Mouse (Mus musculus): ENCODE results near the gene Aldh2. TPM values are rescaled to one million over a fixed set of nuclear protein-coding genes. Genes with fewer than 3 reads are reported as not detected.

Gene Aldh2
- polyA plus RNA-seq, 1 experiment, result 1,369 TPM

- H3K27ac ChIP-seq (ENCODE audit: insufficient read depth, low read depth, low read length), result peak overlapping the region; percentile 10; the same call in 1 of the 2 replicates
- TF ChIP-seq CTCF (conservative IDR thresholded peaks at IDR 0.05; ENCODE audit: insufficient read depth, insufficient read length, low read depth, low read length), result no peak
- no peak for TF ChIP-seq POLR2A (IDR thresholded peaks at IDR 0.05; ENCODE audit: low read depth, low read length)
- no peaks in the 10 kb centered on the region for H3K36me3 ChIP-seq (ENCODE audit: control insufficient read depth, insufficient read depth, low read length)
- H3K4me1 ChIP-seq (ENCODE audit: control insufficient read depth, insufficient read depth, low read length), result peaks cover 13% of the 10 kb centered on the region
- no peak for DNase-seq
- 90% methylated on average over 5 of the region's 5 CpGs for WGBS
- no peak overlapping the region for H3K4me3 ChIP-seq (ENCODE audit: insufficient read depth, low read depth, low read length)
- H3K27me3 ChIP-seq (replicated peaks; ENCODE audit: control insufficient read depth, insufficient read depth, low read length), result no peaks in the 10 kb centered on the region
These were observed 7.9 kb downstream of the Aldh2 start for GRCm38 (mm10) chr5:121585699-121586098.

- no peak overlapping the region for H3K4me3 ChIP-seq (ENCODE audit: insufficient read depth, low read depth, low read length)
- peaks cover 13% of the 10 kb centered on the region for H3K4me1 ChIP-seq (ENCODE audit: control insufficient read depth, insufficient read depth, low read length)
- H3K27me3 ChIP-seq (replicated peaks; ENCODE audit: control insufficient read depth, insufficient read depth, low read length), result no peaks in the 10 kb centered on the region
These were observed 8.6 kb downstream of the Aldh2 start for GRCm38 (mm10) chr5:121585005-121585404.

GRCm38 (mm10) chr5:121583765-121584501 lies 9.7 kb downstream of the Aldh2 start:
- peak overlapping the region; percentile 94 for H3K27ac ChIP-seq (ENCODE audit: insufficient read depth, low read depth, low read length)
- 22% methylated on average over 12 of the region's 12 CpGs for WGBS
- no peak for TF ChIP-seq POLR2A (IDR thresholded peaks at IDR 0.05; ENCODE audit: low read depth, low read length)
- peak; percentile 83 for TF ChIP-seq CTCF (conservative IDR thresholded peaks at IDR 0.05; ENCODE audit: insufficient read depth, insufficient read length, low read depth, low read length)
- no peaks in the 10 kb centered on the region for H3K27me3 ChIP-seq (replicated peaks; ENCODE audit: control insufficient read depth, insufficient read depth, low read length)
- peaks cover 2% of the 10 kb centered on the region; the same call in 1 of the 2 replicates for H3K36me3 ChIP-seq (ENCODE audit: control insufficient read depth, insufficient read depth, low read length)
- H3K4me3 ChIP-seq (ENCODE audit: insufficient read depth, low read depth, low read length), result peak overlapping the region; percentile 3; the same call in 1 of the 2 replicates
- DNase-seq, result peak; percentile 99
- H3K4me1 ChIP-seq (ENCODE audit: control insufficient read depth, insufficient read depth, low read length), result peaks cover 13% of the 10 kb centered on the region

More at GRCm38 (mm10) chr5:121585005-121585404, 8.6 kb downstream of the Aldh2 start:
- peaks cover 2% of the 10 kb centered on the region; the same call in 1 of the 2 replicates for H3K36me3 ChIP-seq (ENCODE audit: control insufficient read depth, insufficient read depth, low read length)
- H3K27ac ChIP-seq (ENCODE audit: insufficient read depth, low read depth, low read length), result no peak overlapping the region
- TF ChIP-seq CTCF (conservative IDR thresholded peaks at IDR 0.05; ENCODE audit: insufficient read depth, insufficient read length, low read depth, low read length) (no peak), POLR2A (IDR thresholded peaks at IDR 0.05; ENCODE audit: low read depth, low read length) (no peak)
- WGBS, result 94% methylated on average over 10 of the region's 10 CpGs
- no peak for DNase-seq

GRCm38 (mm10) chr5:121581945-121582344 lies 11.7 kb downstream of the Aldh2 start:
- Histone ChIP-seq H3K4me1 (ENCODE audit: control insufficient read depth, insufficient read depth, low read length) (peaks cover 13% of the 10 kb centered on the region), H3K36me3 (ENCODE audit: control insufficient read depth, insufficient read depth, low read length) (peaks cover 2% of the 10 kb centered on the region; the same call in 1 of the 2 replicates), H3K27me3 (replicated peaks; ENCODE audit: control insufficient read depth, insufficient read depth, low read length) (no peaks in the 10 kb centered on the region), H3K4me3 (ENCODE audit: insufficient read depth, low read depth, low read length) (no peak overlapping the region), H3K27ac (ENCODE audit: insufficient read depth, low read depth, low read length) (no peak overlapping the region)
- 80% methylated on average over 8 of the region's 8 CpGs for WGBS
- no peak for TF ChIP-seq CTCF (conservative IDR thresholded peaks at IDR 0.05; ENCODE audit: insufficient read depth, insufficient read length, low read depth, low read length)
- DNase-seq, result no peak

GRCm38 (mm10) chr5:121576927-121577488 lies 16.6 kb downstream of the Aldh2 start:
- Histone ChIP-seq H3K4me3 (ENCODE audit: insufficient read depth, low read depth, low read length) (no peak overlapping the region), H3K4me1 (ENCODE audit: control insufficient read depth, insufficient read depth, low read length) (no peaks in the 10 kb centered on the region), H3K27me3 (replicated peaks; ENCODE audit: control insufficient read depth, insufficient read depth, low read length) (no peaks in the 10 kb centered on the region), H3K36me3 (ENCODE audit: control insufficient read depth, insufficient read depth, low read length) (peaks cover 2% of the 10 kb centered on the region; the same call in 1 of the 2 replicates), H3K27ac (ENCODE audit: insufficient read depth, low read depth, low read length) (no peak overlapping the region)
- 73% methylated on average over 11 of the region's 11 CpGs for WGBS
- TF ChIP-seq POLR2A (IDR thresholded peaks at IDR 0.05; ENCODE audit: low read depth, low read length) (no peak), CTCF (conservative IDR thresholded peaks at IDR 0.05; ENCODE audit: insufficient read depth, insufficient read length, low read depth, low read length) (no peak)
- DNase-seq, result no peak

GRCm38 (mm10) chr5:121575867-121576266 lies 17.8 kb downstream of the Aldh2 start:
- Histone ChIP-seq H3K27me3 (replicated peaks; ENCODE audit: control insufficient read depth, insufficient read depth, low read length) (no peaks in the 10 kb centered on the region), H3K4me1 (ENCODE audit: control insufficient read depth, insufficient read depth, low read length) (no peaks in the 10 kb centered on the region), H3K27ac (ENCODE audit: insufficient read depth, low read depth, low read length) (no peak overlapping the region), H3K4me3 (ENCODE audit: insufficient read depth, low read depth, low read length) (no peak overlapping the region), H3K36me3 (ENCODE audit: control insufficient read depth, insufficient read depth, low read length) (peaks cover 2% of the 10 kb centered on the region; the same call in 1 of the 2 replicates)
- TF ChIP-seq POLR2A (IDR thresholded peaks at IDR 0.05; ENCODE audit: low read depth, low read length) (no peak), CTCF (conservative IDR thresholded peaks at IDR 0.05; ENCODE audit: insufficient read depth, insufficient read length, low read depth, low read length) (no peak)
- no peak for DNase-seq
- 96% methylated on average over 11 of the region's 11 CpGs for WGBS

GRCm38 (mm10) chr5:121574145-121574544 lies 19.5 kb downstream of the Aldh2 start:
- no peak for DNase-seq
- Histone ChIP-seq H3K4me3 (ENCODE audit: insufficient read depth, low read depth, low read length) (no peak overlapping the region), H3K27me3 (replicated peaks; ENCODE audit: control insufficient read depth, insufficient read depth, low read length) (no peaks in the 10 kb centered on the region), H3K27ac (ENCODE audit: insufficient read depth, low read depth, low read length) (no peak overlapping the region), H3K36me3 (ENCODE audit: control insufficient read depth, insufficient read depth, low read length) (no peaks in the 10 kb centered on the region), H3K4me1 (ENCODE audit: control insufficient read depth, insufficient read depth, low read length) (no peaks in the 10 kb centered on the region; the same call in 1 of the 2 replicates)
- TF ChIP-seq CTCF (conservative IDR thresholded peaks at IDR 0.05; ENCODE audit: insufficient read depth, insufficient read length, low read depth, low read length) (no peak), POLR2A (IDR thresholded peaks at IDR 0.05; ENCODE audit: low read depth, low read length) (no peak)
- 76% methylated on average over 13 of the region's 13 CpGs for WGBS

All from kidney, adult 2 months (tissue).